Mouse (Mus musculus): ENCODE measurements around the gene Akt1s1.
"Not testable (repeated sequence)": the region's sequence is repeated elsewhere in the genome, so short reads cannot be mapped to it uniquely, and the experiment has no call there.

The Akt1s1 gene

GRCm38 (mm10) chr7:44871181-44871580, 22.4 kb downstream of the Akt1s1 start:
- no peak for DNase-seq

DNA sequence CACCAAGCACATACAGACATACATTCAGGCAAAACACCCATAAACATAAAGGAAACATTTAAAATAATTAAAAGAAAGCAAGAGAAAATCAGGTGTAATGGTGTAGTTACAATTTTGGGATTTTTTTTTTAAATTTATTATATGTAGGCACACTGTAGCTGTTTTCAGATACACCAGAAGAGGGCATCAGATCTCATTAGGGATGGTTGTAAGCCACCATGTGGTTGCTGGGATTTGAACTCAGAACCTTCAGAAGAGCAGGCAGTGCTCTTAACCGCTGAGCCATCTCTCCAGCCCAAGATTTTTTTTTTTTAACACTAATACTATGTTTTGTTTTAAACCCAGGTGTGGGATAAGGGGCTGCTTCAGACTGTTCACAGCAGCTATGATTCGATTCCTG, 23.0 kb downstream of the Akt1s1 start:
- not testable (repeated sequence) for DNase-seq

DNA sequence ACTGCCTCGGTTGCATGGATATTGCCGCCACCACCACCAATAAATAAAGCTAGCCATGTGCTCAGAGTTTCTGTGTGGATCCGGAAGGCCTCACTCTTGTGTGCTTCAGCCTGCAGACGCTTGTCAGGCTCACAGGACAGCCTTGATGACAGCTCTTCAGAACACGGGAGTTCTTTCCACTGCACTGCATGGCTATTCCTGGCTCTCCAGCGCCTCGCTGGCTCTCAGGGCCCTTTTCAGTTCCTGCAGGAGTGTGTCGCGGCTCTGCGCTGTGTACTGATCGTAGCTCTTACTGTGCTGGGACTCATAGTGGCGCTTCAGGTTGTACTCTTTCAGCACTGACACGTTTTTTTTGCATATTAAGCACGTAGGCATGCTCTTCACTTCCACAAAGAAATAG, 29.0 kb downstream of the Akt1s1 start:
- DNase-seq: no peak

DNA sequence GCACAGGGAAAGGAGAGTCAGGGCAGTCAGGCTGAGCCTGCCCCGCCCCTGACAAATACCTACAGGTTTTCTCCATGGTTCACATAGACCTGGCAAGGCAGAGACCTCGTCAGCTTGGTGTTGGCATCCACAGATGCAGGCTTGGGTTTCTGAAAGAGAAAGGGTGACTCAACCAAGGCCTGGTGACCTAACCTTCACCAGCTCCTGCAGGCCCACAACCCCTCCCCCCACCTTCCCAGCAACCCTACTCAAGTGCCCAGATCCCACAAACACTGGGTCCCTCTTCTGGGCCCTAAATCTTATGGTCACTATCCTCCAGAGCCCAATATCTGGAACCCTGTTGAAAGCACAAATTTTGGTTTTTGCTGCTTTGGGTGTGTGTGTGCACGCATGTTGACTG, 34.2 kb downstream of the Akt1s1 start:
- DNase-seq: no peak

DNA sequence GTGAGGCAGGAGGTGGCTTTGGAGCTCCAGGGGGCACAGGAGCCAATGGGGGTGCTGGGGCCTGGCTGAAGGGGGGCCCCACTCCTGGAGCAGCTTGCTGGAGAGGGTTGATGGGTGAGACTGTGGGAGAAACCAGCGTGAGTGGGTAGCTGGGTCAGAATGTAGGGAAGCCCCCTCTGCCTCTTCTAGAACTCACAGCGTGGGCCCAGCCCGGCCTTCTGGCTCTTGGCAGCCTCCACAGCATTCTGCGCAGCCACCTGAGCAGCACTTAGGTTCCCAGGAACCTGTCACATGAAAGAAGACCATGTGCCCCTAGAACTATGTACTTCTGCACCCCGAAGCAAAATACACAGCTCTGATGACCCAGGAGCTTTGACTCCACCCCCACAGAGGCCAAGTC, 35.8 kb downstream of the Akt1s1 start:
- DNase-seq: no peak

- DNase-seq: no peak
These were observed 38.2 kb downstream of the Akt1s1 start for GRCm38 (mm10) chr7:44886964-44887363.

DNA sequence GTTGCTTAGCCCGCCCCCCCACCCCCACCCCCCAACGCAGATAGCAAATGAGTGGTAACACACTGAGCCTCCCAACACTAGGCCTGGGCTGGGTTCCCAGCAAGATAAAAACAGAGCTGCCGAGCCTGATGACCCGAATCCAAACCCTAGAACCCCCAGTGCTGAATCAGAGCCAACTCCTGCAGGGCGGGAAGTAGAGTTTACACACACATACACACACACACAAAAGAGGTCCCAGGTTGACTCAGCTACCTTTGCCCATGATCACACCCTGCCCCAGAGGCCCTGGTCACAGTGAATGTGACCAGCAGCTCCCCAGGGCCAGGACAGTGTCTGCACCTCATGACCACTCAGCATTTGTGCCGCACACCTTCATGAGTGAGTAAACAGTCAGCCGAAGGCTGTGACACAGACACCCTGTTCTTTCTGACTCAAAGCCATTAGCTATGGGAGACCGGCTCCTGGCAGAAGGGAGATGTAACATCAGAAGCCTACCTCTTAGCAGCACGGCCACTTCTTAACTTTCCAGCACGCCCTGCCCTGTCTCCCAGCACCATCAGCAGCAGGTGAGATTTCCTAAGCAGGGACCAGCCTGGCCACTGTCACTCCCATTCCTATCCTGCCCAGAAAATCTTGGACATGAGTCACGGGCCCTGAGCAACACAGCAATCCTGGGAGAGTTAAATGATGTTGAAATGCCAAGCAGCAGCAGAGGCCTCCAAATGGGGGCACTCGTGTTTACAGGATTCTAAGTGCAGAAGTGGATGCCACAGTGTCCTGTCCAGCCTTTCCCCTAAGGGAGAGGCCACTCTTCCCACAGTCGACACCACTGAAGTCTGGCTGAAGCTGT, 39.7 kb downstream of the Akt1s1 start:
- DNase-seq: no peak

GRCm38 (mm10) chr7:44890180-44890579, 41.4 kb downstream of the Akt1s1 start:
- DNase-seq: no peak

- no peak for DNase-seq
These were observed 41.9 kb downstream of the Akt1s1 start for GRCm38 (mm10) chr7:44890737-44891136.

DNA sequence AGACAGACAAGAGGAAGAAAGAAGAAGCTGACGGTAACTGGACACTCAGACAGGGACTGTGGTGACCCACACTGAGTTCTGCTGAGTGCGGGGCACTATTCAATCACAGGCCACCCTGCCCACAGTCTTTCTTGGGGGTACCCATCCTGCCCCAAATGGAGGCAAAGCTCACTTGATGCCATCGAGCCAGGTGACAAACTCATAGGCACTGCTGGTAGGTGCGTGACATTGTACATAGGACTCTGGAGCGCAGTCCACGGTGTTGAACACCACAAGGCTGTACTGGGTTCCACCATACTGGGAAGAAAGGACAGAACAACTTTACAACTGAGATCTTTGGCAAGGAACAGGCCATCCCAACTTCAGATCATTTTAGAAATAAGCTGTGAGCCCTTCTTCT, 42.8 kb downstream of the Akt1s1 start:
- no peak for DNase-seq

DNA sequence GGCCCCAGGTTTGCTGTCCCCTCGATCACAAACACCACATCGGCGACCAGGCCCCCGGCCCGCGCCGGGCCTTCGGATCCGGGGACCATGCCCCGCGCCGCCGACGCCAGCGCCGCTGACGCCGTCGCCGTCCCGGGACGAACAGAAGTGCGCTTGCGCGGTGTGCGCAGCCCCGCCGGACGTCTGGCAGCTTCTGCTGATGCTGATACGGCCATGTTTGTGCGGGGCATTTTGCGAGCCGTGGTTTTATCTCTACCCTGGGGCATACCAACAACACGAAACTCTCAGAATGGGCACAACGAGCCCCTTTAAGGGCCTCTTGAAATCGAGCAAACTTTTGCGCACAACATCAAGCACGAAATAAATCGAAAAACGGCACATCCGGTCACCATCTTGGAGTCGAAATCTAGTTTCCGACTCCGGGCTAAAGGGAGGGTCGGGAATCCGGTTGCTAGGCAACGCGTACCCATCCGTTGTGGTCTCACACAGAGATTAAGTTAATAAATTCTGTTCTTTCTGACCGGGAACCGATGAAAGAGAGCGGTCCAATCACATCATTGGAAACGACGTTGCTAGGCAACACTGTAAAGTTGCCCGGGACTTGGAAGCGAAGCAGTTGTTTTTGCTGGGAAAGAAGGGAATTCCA, 43.6 kb downstream of the Akt1s1 start, which contains the start of gene Med25:
TSS of gene Med25 (minus strand) at position 437 of the 646 bp plus-strand sequence.
- peak; percentile 78 to 80 for DNase-seq

DNA sequence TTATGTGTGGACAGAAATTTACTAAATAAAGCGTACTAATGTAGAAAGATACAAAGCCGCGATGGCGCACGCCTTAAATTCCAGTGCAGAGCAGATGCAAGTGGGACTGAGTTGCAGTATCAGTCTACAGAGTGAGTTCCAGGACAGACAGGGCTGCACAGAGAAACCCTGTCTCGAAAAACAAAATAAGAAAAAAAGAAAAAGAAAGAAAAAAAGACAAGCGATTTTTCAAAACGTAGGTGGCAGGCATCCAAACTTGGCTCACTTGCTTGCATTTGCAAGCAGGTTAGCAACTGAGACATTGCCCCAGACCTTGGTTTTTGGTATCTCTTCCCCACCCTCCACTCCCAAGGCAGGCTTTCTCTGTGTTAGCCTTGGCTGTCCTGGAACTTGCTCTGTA, 44.4 kb downstream of the Akt1s1 start:
- no peak for DNase-seq

DNA sequence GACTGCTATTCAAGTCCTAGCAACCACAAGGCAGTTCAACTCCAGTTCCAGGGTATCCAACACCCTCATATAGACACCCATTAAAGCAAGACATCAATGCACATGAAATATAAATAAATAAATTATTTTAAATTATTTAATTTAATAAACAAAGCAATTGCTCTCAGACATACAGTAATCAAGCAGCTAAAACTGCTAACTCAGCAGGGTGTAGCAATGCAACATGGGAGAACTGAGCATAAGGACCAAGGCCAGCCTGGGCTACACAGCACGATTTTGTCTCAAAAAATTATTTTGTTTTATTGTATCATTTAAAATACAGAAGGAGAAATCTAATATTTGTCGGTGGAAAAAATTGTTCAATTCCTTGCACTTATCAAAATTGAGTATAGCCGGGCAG, 45.4 kb downstream of the Akt1s1 start:
- DNase-seq: no peak

DNA sequence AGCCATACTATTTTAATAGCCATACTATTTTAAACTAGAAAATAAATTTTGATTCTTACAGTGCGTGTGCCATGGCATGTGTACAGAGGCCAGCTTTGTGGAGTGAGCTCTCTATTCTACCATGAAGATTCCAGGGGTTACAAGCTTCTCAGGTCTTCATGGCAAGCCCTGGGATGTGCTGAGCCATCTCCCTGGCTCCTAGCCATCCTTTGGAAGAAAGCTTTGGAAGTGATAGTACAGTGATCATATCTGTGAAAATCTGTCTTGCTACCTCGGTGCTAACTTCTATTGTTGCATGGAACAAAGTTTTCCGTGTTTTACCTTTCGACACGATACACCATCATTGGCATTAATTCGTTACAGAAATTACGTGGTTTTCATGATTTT, 46.4 kb downstream of the Akt1s1 start:
- DNase-seq: no peak

- DNase-seq: peak; percentile 70 to 77
These were observed 47.0 kb downstream of the Akt1s1 start, which contains the start of gene Fuz for GRCm38 (mm10) chr7:44895593-44896434. Gene Fuz, plus strand, starts transcription at chr7:44896079.

- no peak for DNase-seq
These were observed 47.7 kb downstream of the Akt1s1 start for GRCm38 (mm10) chr7:44896499-44896898.

DNA sequence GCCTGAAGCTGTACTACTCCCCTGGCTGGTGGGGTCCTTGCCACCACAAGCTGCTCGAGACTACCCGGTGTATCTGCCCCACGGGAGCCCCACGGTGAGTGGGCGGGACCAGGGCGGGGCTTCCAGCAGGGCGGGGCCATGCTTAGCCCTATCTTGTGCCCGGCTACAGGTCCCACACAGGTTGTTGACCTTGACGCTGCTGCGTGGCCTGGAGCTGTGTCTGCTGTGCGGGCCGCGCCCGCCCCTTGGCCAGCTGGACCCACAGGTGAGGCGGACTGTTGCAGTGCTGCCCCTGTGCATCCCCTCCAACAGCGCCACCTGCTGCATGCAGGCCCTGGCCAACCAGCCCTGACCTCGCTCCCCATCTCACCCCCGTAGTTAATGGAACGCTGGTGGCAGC, 49.8 kb downstream of the Akt1s1 start:
- DNase-seq: peak in 1 of 2 experiments; percentile 17

DNA sequence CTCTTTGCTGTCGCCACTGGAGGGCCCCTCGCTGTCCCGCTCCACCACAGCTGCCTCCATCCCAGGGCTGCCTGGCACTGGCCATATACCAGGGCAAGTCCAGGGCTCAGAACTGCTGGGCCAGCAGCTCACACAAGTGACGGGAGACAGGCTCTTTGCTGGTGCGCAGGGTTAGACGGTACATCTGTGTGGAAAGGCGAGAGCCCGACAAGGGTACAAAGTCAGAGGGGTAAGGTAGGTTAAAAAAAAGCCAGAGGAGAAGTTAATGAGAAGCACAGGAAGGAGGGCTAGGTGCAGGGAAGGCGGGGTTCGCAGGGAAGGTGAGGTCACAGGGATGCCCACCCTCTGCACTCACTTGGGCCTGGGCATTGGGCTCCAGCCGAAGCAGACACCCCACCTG, 51.8 kb downstream of the Akt1s1 start:
- DNase-seq: no peak

DNA sequence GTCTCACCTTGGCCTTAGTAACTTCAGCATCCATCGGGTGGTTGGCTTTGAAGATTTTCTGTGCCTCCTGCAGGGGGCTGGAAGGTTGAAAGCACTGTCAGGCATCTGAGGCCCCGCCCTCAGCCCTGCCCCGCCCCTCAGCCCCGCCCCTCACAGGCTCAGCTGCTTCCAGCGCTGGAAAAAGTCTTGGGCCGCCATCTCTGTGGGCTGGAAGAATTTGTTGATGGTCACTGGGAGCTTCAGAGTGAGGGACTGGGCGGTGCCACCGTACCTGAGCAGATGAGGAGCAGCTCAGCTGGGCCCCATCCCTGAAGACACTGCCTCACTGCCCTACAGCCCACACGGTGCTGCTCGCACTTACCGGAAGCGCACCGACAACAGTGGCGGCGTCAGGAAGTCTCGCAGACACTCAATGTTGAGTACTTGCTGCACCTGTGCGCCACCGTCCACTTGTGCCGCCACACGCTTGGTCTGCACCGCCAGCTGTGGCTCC, 52.5 kb downstream of the Akt1s1 start:
- DNase-seq: peak; percentile 43 to 55
